ENCODE assay signal across 31 mouse cellular contexts in genomic region chr11:115073002-115073401, GRCm38 (mm10). TPM values are rescaled to one million over a fixed set of nuclear protein-coding genes. Genes with fewer than 3 reads are reported as not detected.
DNase-seq lines count a peak whose midpoint lies in the region; ATAC-seq and TF ChIP-seq lines count a peak whose summit lies in the region.
"Had no signal": no experiment of that assay in that cellular context is flagged by ENCODE, and none has a peak within 500 bp of the region (broad histone marks: within the 10 kb centered on the region; RNA-seq: fewer than 3 reads in every experiment).

No protein-coding gene starts in this region.

- no peak for DNase-seq in forebrain, embryonic 10.5 days (ENCODE audit: extremely low spot score, low spot score)
- DNase-seq in lung, postnatal 0 days (ENCODE audit: low spot score), result no peak
- DNase-seq in lung, adult 18-20 months, result no peak
- DNase-seq in liver, result no peak
- DNase-seq: adrenal gland, adult 8-10 months; adrenal gland, postnatal 25 days; cerebellum, adult 11 months; cerebellum, adult 2 months; cerebellum, adult 9-11 months; cerebellum, postnatal 25 days; gastrocnemius, postnatal 10 days; gastrocnemius, postnatal 36 days; heart, adult 2 months; heart, postnatal 14 days; heart, postnatal 4 days had no signal

- WGBS in forebrain, embryonic 10.5 days, result 81% methylated on average over 5 of the region's 5 CpGs
- 66% methylated on average over 5 of the region's 5 CpGs for WGBS in forebrain, embryonic 12.5 days
- WGBS in lung, postnatal 0 days, result 66% methylated on average over 5 of the region's 5 CpGs
- 72% methylated on average over 5 of the region's 5 CpGs for WGBS in kidney, embryonic 14.5 days

- no peak for TF ChIP-seq CTCF in lung, postnatal 0 days (IDR thresholded peaks at IDR 0.05)
- TF ChIP-seq CTCF in bone marrow macrophage, adult 2 months (IDR thresholded peaks at IDR 0.05; ENCODE audit: low read depth, low read length), result no peak

- ATAC-seq in forebrain, embryonic 12.5 days (ENCODE audit: low FRiP score), result no peak
- ATAC-seq in lung, postnatal 0 days, result no peak
- no peak for ATAC-seq in kidney, embryonic 14.5 days (ENCODE audit: low FRiP score, low TSS enrichment)
- ATAC-seq: forebrain, embryonic 13.5 days; forebrain, embryonic 16.5 days; hindbrain, postnatal 0 days; inflammation-experienced regulatory T-cells, adult 6 months; Patski had no signal

- H3K9me3 ChIP-seq in forebrain, embryonic 10.5 days, result no peaks in the 10 kb centered on the region
- H3K9me3 ChIP-seq in forebrain, embryonic 12.5 days, result no peaks in the 10 kb centered on the region
- H3K9me3 ChIP-seq in lung, postnatal 0 days (ENCODE audit: low read length), result no peaks in the 10 kb centered on the region
- H3K9me3 ChIP-seq in kidney, embryonic 14.5 days (ENCODE audit: control insufficient read depth, low read length), result no peaks in the 10 kb centered on the region
- H3K9me3 ChIP-seq: embryonic facial prominence, embryonic 12.5 days; embryonic facial prominence, embryonic 15.5 days; forebrain, embryonic 13.5 days; heart, embryonic 10.5 days; heart, embryonic 13.5 days had no signal

- H3K36me3 ChIP-seq in forebrain, embryonic 10.5 days (replicated peaks), result no peaks in the 10 kb centered on the region
- H3K36me3 ChIP-seq in forebrain, embryonic 12.5 days (replicated peaks), result no peaks in the 10 kb centered on the region
- no peaks in the 10 kb centered on the region for H3K36me3 ChIP-seq in lung, postnatal 0 days (ENCODE audit: insufficient read depth, low read length)
- H3K36me3 ChIP-seq in kidney, embryonic 14.5 days (ENCODE audit: control insufficient read depth, insufficient read depth, low read length), result no peaks in the 10 kb centered on the region
- H3K36me3 ChIP-seq: embryonic facial prominence, embryonic 12.5 days; embryonic facial prominence, embryonic 15.5 days; G1E; heart, embryonic 10.5 days; heart, embryonic 13.5 days had no signal

- TF ChIP-seq EP300 in lung, postnatal 0 days (IDR thresholded peaks at IDR 0.05), result no peak

- peaks cover 48% of the 10 kb centered on the region for H3K27me3 ChIP-seq in forebrain, embryonic 10.5 days (ENCODE audit: poor library complexity, severe bottlenecking)
- H3K27me3 ChIP-seq in forebrain, embryonic 12.5 days, result 0 out of 2 replicates have a peak, but pooled peaks cover 6% of the 10 kb centered on the region
- no peaks in the 10 kb centered on the region for H3K27me3 ChIP-seq in lung, postnatal 0 days (replicated peaks; ENCODE audit: insufficient read depth, low read length)
- no peaks in the 10 kb centered on the region for H3K27me3 ChIP-seq in kidney, embryonic 14.5 days (ENCODE audit: control insufficient read depth, insufficient read depth, low read length)
- H3K27me3 ChIP-seq: Patski had no signal

- H3K4me3 ChIP-seq in forebrain, embryonic 10.5 days, result no peak overlapping the region
- H3K4me3 ChIP-seq in forebrain, embryonic 12.5 days (replicated peaks), result no peak overlapping the region
- no peak overlapping the region for H3K4me3 ChIP-seq in lung, postnatal 0 days (ENCODE audit: low read depth, low read length)
- no peak overlapping the region for H3K4me3 ChIP-seq in bone marrow macrophage, adult 2 months (ENCODE audit: insufficient read depth, low read length)
- H3K4me3 ChIP-seq in kidney, embryonic 14.5 days (ENCODE audit: low read length), result no peak overlapping the region
- H3K4me3 ChIP-seq: embryonic facial prominence, embryonic 12.5 days; embryonic facial prominence, embryonic 15.5 days; forebrain, embryonic 13.5 days; heart, adult 2 months; heart, embryonic 10.5 days; heart, embryonic 13.5 days had no signal

- H3K4me1 ChIP-seq in forebrain, embryonic 10.5 days, result peaks cover 30% of the 10 kb centered on the region
- peaks cover 19% of the 10 kb centered on the region for H3K4me1 ChIP-seq in forebrain, embryonic 12.5 days
- 0 out of 2 replicates have a peak, but pooled peaks cover 3% of the 10 kb centered on the region for H3K4me1 ChIP-seq in lung, postnatal 0 days (ENCODE audit: insufficient read depth, low read depth, low read length)
- peaks cover 37% of the 10 kb centered on the region for H3K4me1 ChIP-seq in bone marrow macrophage, adult 2 months (ENCODE audit: control insufficient read depth, insufficient read depth, low read length)
- peaks cover 9% of the 10 kb centered on the region for H3K4me1 ChIP-seq in kidney, embryonic 14.5 days (ENCODE audit: control insufficient read depth, insufficient read depth, low read length)

- H3K9ac ChIP-seq in forebrain, embryonic 12.5 days, result no peak overlapping the region
- H3K9ac ChIP-seq in lung, postnatal 0 days (replicated peaks; ENCODE audit: low read depth), result 0 out of 2 replicates have a peak overlapping the region, but pooled peaks have one; percentile 8
- H3K9ac ChIP-seq in kidney, embryonic 14.5 days (ENCODE audit: low read depth, low read length), result no peak overlapping the region
- H3K9ac ChIP-seq: embryonic facial prominence, embryonic 12.5 days; embryonic facial prominence, embryonic 15.5 days; forebrain, embryonic 13.5 days; heart, embryonic 13.5 days; hindbrain, embryonic 14.5 days had no signal

- no peak for TF ChIP-seq POLR2A in bone marrow macrophage, adult 2 months (IDR thresholded peaks at IDR 0.05; ENCODE audit: borderline replicate concordance, low read depth, low read length)

- H3K4me2 ChIP-seq in forebrain, embryonic 12.5 days, result no peak overlapping the region
- no peak overlapping the region for H3K4me2 ChIP-seq in lung, postnatal 0 days (replicated peaks; ENCODE audit: low read depth, low read length)
- H3K4me2 ChIP-seq in kidney, embryonic 14.5 days (replicated peaks; ENCODE audit: low read depth, low read length), result no peak overlapping the region
- H3K4me2 ChIP-seq: embryonic facial prominence, embryonic 12.5 days; embryonic facial prominence, embryonic 15.5 days; forebrain, embryonic 13.5 days; heart, embryonic 13.5 days; hindbrain, embryonic 14.5 days had no signal

- H3K27ac ChIP-seq in forebrain, embryonic 10.5 days, result 0 out of 2 replicates have a peak overlapping the region, but pooled peaks have one; percentile 25
- H3K27ac ChIP-seq in forebrain, embryonic 12.5 days, result no peak overlapping the region
- no peak overlapping the region for H3K27ac ChIP-seq in lung, postnatal 0 days (ENCODE audit: low read length)
- H3K27ac ChIP-seq in bone marrow macrophage, adult 2 months (ENCODE audit: insufficient read depth, low read depth, low read length), result peak overlapping the region; percentile 68
- no peak overlapping the region for H3K27ac ChIP-seq in kidney, embryonic 14.5 days (ENCODE audit: low read depth, low read length)
- H3K27ac ChIP-seq: embryonic facial prominence, embryonic 12.5 days; embryonic facial prominence, embryonic 15.5 days; forebrain, embryonic 13.5 days; heart, adult 2 months; heart, embryonic 13.5 days; hindbrain, embryonic 14.5 days; hindbrain, postnatal 0 days had no signal

RNA-seq across cellular contexts. Expression of gene Cd300e, which starts 11.0 kb away (rescaled TPM):
- polyA plus RNA-seq in forebrain, embryonic 10.5 days (2016; fragmentation: Nextera tagmentation; extraction: Ambion mirVana), result not detected in 2 replicates
- polyA plus RNA-seq in forebrain, embryonic 12.5 days (2016; fragmentation: Nextera tagmentation; extraction: Ambion mirVana), result not detected in 2 replicates
- 0.21 and 0.31 TPM in 2 replicates for polyA plus RNA-seq in lung, postnatal 0 days (2015; fragmentation: Nextera tagmentation; extraction: Ambion mirVana)
- 10.0 and 11.1 TPM in 2 replicates for polyA plus RNA-seq in bone marrow macrophage, adult 2 months (2012; ENCODE audit: insufficient read depth, insufficient read length, missing spikeins)
- not detected in 2 replicates for polyA plus RNA-seq in kidney, embryonic 14.5 days (2014; fragmentation: Nextera tagmentation; extraction: Ambion mirVana)
- polyA plus RNA-seq: forebrain, embryonic 13.5 days; forebrain, embryonic 16.5 days; G1E; heart, embryonic 13.5 days; heart, embryonic 16.5 days; hindbrain, embryonic 11.5 days; hindbrain, embryonic 14.5 days had no signal

RNA-seq across cellular contexts. Expression of gene Rab37, which starts 18.2 kb away (rescaled TPM):
- 0.76 and 0.90 TPM in 2 replicates for polyA plus RNA-seq in forebrain, embryonic 10.5 days (2016; fragmentation: Nextera tagmentation; extraction: Ambion mirVana)
- polyA plus RNA-seq in forebrain, embryonic 12.5 days (2016; fragmentation: Nextera tagmentation; extraction: Ambion mirVana), result 0.80 and 1.2 TPM in 2 replicates
- 0.56 and 0.85 TPM in 2 replicates for polyA plus RNA-seq in lung, postnatal 0 days (2015; fragmentation: Nextera tagmentation; extraction: Ambion mirVana)
- not detected in 2 replicates for polyA plus RNA-seq in bone marrow macrophage, adult 2 months (2012; ENCODE audit: insufficient read depth, insufficient read length, missing spikeins)
- 0.96 and 1.2 TPM in 2 replicates for polyA plus RNA-seq in kidney, embryonic 14.5 days (2014; fragmentation: Nextera tagmentation; extraction: Ambion mirVana)

RNA-seq across cellular contexts. Expression of gene Cd300ld3, which starts 24.8 kb away (rescaled TPM):
- not detected in 2 replicates for polyA plus RNA-seq in forebrain, embryonic 10.5 days (2016; fragmentation: Nextera tagmentation; extraction: Ambion mirVana)
- polyA plus RNA-seq in forebrain, embryonic 12.5 days (2016; fragmentation: Nextera tagmentation; extraction: Ambion mirVana), result not detected in 2 replicates
- polyA plus RNA-seq in lung, postnatal 0 days (2015; fragmentation: Nextera tagmentation; extraction: Ambion mirVana), result not detected in 2 replicates
- 542 and 670 TPM in 2 replicates for polyA plus RNA-seq in bone marrow macrophage, adult 2 months (2012; ENCODE audit: insufficient read depth, insufficient read length, missing spikeins)
- not detected in 2 replicates for polyA plus RNA-seq in kidney, embryonic 14.5 days (2014; fragmentation: Nextera tagmentation; extraction: Ambion mirVana)
- polyA plus RNA-seq: embryonic facial prominence, embryonic 12.5 days; embryonic facial prominence, embryonic 15.5 days; forebrain, embryonic 13.5 days; forebrain, embryonic 16.5 days; G1E; heart, embryonic 10.5 days; heart, embryonic 13.5 days; heart, embryonic 16.5 days; hindbrain, embryonic 11.5 days; hindbrain, embryonic 14.5 days; hindbrain, postnatal 0 days; inflammation-experienced regulatory T-cells, adult 6 months; Patski had no signal

RNA-seq across cellular contexts. Expression of gene Cd300ld5, which starts 35.4 kb away (rescaled TPM):
- polyA plus RNA-seq in forebrain, embryonic 10.5 days (2016; fragmentation: Nextera tagmentation; extraction: Ambion mirVana), result not detected in 2 replicates
- not detected in 2 replicates for polyA plus RNA-seq in forebrain, embryonic 12.5 days (2016; fragmentation: Nextera tagmentation; extraction: Ambion mirVana)
- polyA plus RNA-seq in lung, postnatal 0 days (2015; fragmentation: Nextera tagmentation; extraction: Ambion mirVana), result not detected in 2 replicates
- polyA plus RNA-seq in bone marrow macrophage, adult 2 months (2012; ENCODE audit: insufficient read depth, insufficient read length, missing spikeins), result 16.3 and 17.2 TPM in 2 replicates
- polyA plus RNA-seq in kidney, embryonic 14.5 days (2014; fragmentation: Nextera tagmentation; extraction: Ambion mirVana), result not detected in 2 replicates
- polyA plus RNA-seq: embryonic facial prominence, embryonic 12.5 days; embryonic facial prominence, embryonic 15.5 days; forebrain, embryonic 13.5 days; forebrain, embryonic 16.5 days; G1E; heart, embryonic 10.5 days; heart, embryonic 13.5 days; heart, embryonic 16.5 days; hindbrain, embryonic 11.5 days; hindbrain, embryonic 14.5 days; hindbrain, postnatal 0 days; inflammation-experienced regulatory T-cells, adult 6 months; Patski had no signal

RNA-seq across cellular contexts. Expression of gene Cd300ld4, which starts 46.2 kb away (rescaled TPM):
- not detected in 2 replicates for polyA plus RNA-seq in forebrain, embryonic 10.5 days (2016; fragmentation: Nextera tagmentation; extraction: Ambion mirVana)
- not detected in 2 replicates for polyA plus RNA-seq in forebrain, embryonic 12.5 days (2016; fragmentation: Nextera tagmentation; extraction: Ambion mirVana)
- not detected in 2 replicates for polyA plus RNA-seq in lung, postnatal 0 days (2015; fragmentation: Nextera tagmentation; extraction: Ambion mirVana)
- 28.8 and 32.2 TPM in 2 replicates for polyA plus RNA-seq in bone marrow macrophage, adult 2 months (2012; ENCODE audit: insufficient read depth, insufficient read length, missing spikeins)
- not detected in 2 replicates for polyA plus RNA-seq in kidney, embryonic 14.5 days (2014; fragmentation: Nextera tagmentation; extraction: Ambion mirVana)
- polyA plus RNA-seq: embryonic facial prominence, embryonic 12.5 days; embryonic facial prominence, embryonic 15.5 days; forebrain, embryonic 13.5 days; forebrain, embryonic 16.5 days; G1E; heart, embryonic 10.5 days; heart, embryonic 13.5 days; heart, embryonic 16.5 days; hindbrain, embryonic 11.5 days; hindbrain, embryonic 14.5 days; hindbrain, postnatal 0 days; inflammation-experienced regulatory T-cells, adult 6 months; Patski had no signal

Comparison
In these comparisons a context has a peak if more than half of its experiments do, and no peak if none do; other contexts are left out.
1. H3K27ac ChIP-seq: peak in forebrain, embryonic 10.5 days (single experiment) and bone marrow macrophage, adult 2 months (single experiment); none in forebrain, embryonic 12.5 days (single experiment), lung, postnatal 0 days (single experiment) and kidney, embryonic 14.5 days (single experiment).
2. RNA of gene Cd300ld3, which starts 24.8 kb away (polyA plus RNA-seq): 542 to 670 TPM in bone marrow macrophage, adult 2 months; not detected in lung, postnatal 0 days, not detected in forebrain, embryonic 10.5 days, not detected in forebrain, embryonic 12.5 days and not detected in kidney, embryonic 14.5 days; every median in the first group is over 100 times any median in the second.